Mouse (Mus musculus) heart, adult 18-20 months (tissue): ENCODE data around the gene Synj2. TPM values are rescaled to one million over a fixed set of nuclear protein-coding genes. Genes with fewer than 3 reads are reported as not detected.

Experiments
- DNase-seq, 2 experiments: peaks; one replicate each; pipeline ENCODE4 v3.0.0; 2021 to 2022; ENCODE audit warnings: mixed read lengths in 1 of 2
- total RNA-seq, 2 experiments: library from RNA; stranded (reverse); gene quantifications; 2 replicates each; pipeline ENCODE4 v1.2.3; 2021

Synj2 gene
- total RNA-seq, 2 experiments from 2014 or later, result 45.2 to 58.1 TPM

- DNase-seq, result no peak
Measured at GRCm38 (mm10) chr17:6036872-6037271, 95.8 kb downstream of the Synj2 start.

- DNase-seq, result peak; percentile 20 to 21
Measured at GRCm38 (mm10) chr17:6037507-6037906, 96.4 kb downstream of the Synj2 start.

GRCm38 (mm10) chr17:6052801-6053200 lies 111.7 kb downstream of the Synj2 start:
- no peak for DNase-seq

GRCm38 (mm10) chr17:6054934-6055355 lies 113.9 kb downstream of the Synj2 start:
- peak; percentile 12 to 54 for DNase-seq

- peak in 1 of 2 experiments; percentile 23 for DNase-seq
Measured at GRCm38 (mm10) chr17:6062793-6063192, 121.7 kb downstream of the Synj2 start.

GRCm38 (mm10) chr17:6063532-6063931 lies 122.5 kb downstream of the Synj2 start:
- no peak for DNase-seq

GRCm38 (mm10) chr17:6066021-6066420 lies 124.9 kb downstream of the Synj2 start:
- DNase-seq, result no peak

- no peak for DNase-seq
Measured at GRCm38 (mm10) chr17:6067613-6068012, 126.5 kb downstream of the Synj2 start.

- no peak for DNase-seq
Measured at GRCm38 (mm10) chr17:6069866-6070265, 128.8 kb downstream of the Synj2 start.

GRCm38 (mm10) chr17:6073405-6073804 lies 132.3 kb downstream of the Synj2 start:
- no peak for DNase-seq

- peak; percentile 98 to 99 for DNase-seq
Measured at GRCm38 (mm10) chr17:6079287-6080122, 138.4 kb downstream of the Synj2 start, which contains the start of the genes Serac1 and Gtf2h5. Serac1 (minus strand) TSS chr17:6079741. Gtf2h5 (plus strand) TSS chr17:6079786.

- DNase-seq, result no peak
Measured at GRCm38 (mm10) chr17:6083323-6083890, 142.3 kb downstream of the Synj2 start.

- DNase-seq, result no peak
Measured at GRCm38 (mm10) chr17:6091604-6092003, 150.5 kb downstream of the Synj2 start.

Other genes with a start within 250 kb of the Synj2 start
- 10 to 100 TPM; 31.0 to 32.9 TPM for gene Snx9, start 100.0 kb upstream of the Synj2 start, total RNA-seq
- gene Serac1, start 138.5 kb downstream of the Synj2 start, total RNA-seq, result 1 to 10 TPM; 6.4 to 7.5 TPM
- 10 to 100 TPM; 60.4 to 66.8 TPM for gene Gtf2h5, start 138.5 kb downstream of the Synj2 start, total RNA-seq
- 10 to 100 TPM; 97.1 to 99.3 TPM for gene Tulp4, start 165.2 kb downstream of the Synj2 start, total RNA-seq